In genomic region chr13:32662041-32662440, GRCm38 (mm10) we compare ENCODE assay signal across 9 mouse cellular contexts.
A peak's percentile ranks its signal among the peaks of the same experiment; 100 is the strongest.
DNase-seq lines count a peak whose midpoint lies in the region; TF ChIP-seq lines count a peak whose summit lies in the region.
"Had no signal": no experiment of that assay in that cellular context is flagged by ENCODE, and none has a peak within 500 bp of the region (broad histone marks: within the 10 kb centered on the region; RNA-seq: fewer than 3 reads in every experiment).

No protein-coding gene starts in this region.

- intact Hi-C loops in heart, postnatal 25 days (cut with DNase I) = loop anchor here (5.0 kb wide), 1 partner anchor 860 kb away; no protein-coding TSS in a partner anchor

- no peak for TF ChIP-seq POLR2A in spleen, adult 2 months (IDR thresholded peaks at IDR 0.05; ENCODE audit: low read depth, low read length)

- no peaks in the 10 kb centered on the region for H3K9me3 ChIP-seq in limb, embryonic 10.5 days (replicated peaks)
- H3K9me3 ChIP-seq: forebrain, embryonic 10.5 days had no signal

- no peak overlapping the region for H3K27ac ChIP-seq in spleen, adult 2 months (ENCODE audit: insufficient read depth, low read length)
- no peak overlapping the region for H3K27ac ChIP-seq in limb, embryonic 10.5 days
- H3K27ac ChIP-seq: forebrain, embryonic 10.5 days had no signal

- no peak overlapping the region for H3K4me3 ChIP-seq in spleen, adult 2 months (ENCODE audit: extremely low read depth, insufficient read depth, insufficient read length)
- H3K4me3 ChIP-seq in limb, embryonic 10.5 days = no peak overlapping the region
- H3K4me3 ChIP-seq: forebrain, embryonic 10.5 days had no signal

- peak; percentile 18; the same call in 1 of the 2 replicates for TF ChIP-seq CTCF in spleen, adult 2 months (IDR thresholded peaks at IDR 0.05; ENCODE audit: extremely low read depth, insufficient read depth, insufficient read length, insufficient replicate concordance)

- WGBS in spleen, adult 2 months = 66% methylated on average over 3 of the region's 3 CpGs
- 77% methylated on average over 3 of the region's 3 CpGs for WGBS in limb, embryonic 10.5 days

- no peaks in the 10 kb centered on the region for H3K36me3 ChIP-seq in spleen, adult 2 months (ENCODE audit: control insufficient read depth, insufficient read depth, low read length)
- no peaks in the 10 kb centered on the region for H3K36me3 ChIP-seq in limb, embryonic 10.5 days
- H3K36me3 ChIP-seq: forebrain, embryonic 10.5 days had no signal

- H3K27me3 ChIP-seq in spleen, adult 2 months (ENCODE audit: control insufficient read depth, insufficient read depth, low read length) = no peaks in the 10 kb centered on the region
- H3K27me3 ChIP-seq in limb, embryonic 10.5 days (ENCODE audit: low read depth, poor library complexity, severe bottlenecking) = peaks cover 25% of the 10 kb centered on the region

- DNase-seq in heart, adult 18-20 months = peak; percentile 31 to 51
- DNase-seq in heart, postnatal 25 days (ENCODE audit: low spot score) = no peak
- DNase-seq in spleen, adult 2 months (ENCODE audit: low read depth in 1 of 2, low spot score in 2 of 2) = peak; percentile 14 to 15
- DNase-seq in spleen, postnatal 14 days (ENCODE audit: low spot score in 2 of 2) = no peak
- peak; percentile 29 for DNase-seq in embryo, embryonic 11.5 days (ENCODE audit: low read depth, low spot score)
- peak; percentile 33 for DNase-seq in thymus, postnatal 25 days
- DNase-seq in spleen, postnatal 4 days (ENCODE audit: low spot score in 2 of 2) = no peak
- DNase-seq in limb, embryonic 10.5 days (ENCODE audit: low spot score) = no peak

- H3K4me1 ChIP-seq in spleen, adult 2 months (ENCODE audit: control insufficient read depth, insufficient read depth, insufficient read length) = 0 out of 2 replicates have a peak, but pooled peaks cover 2% of the 10 kb centered on the region
- peaks cover 19% of the 10 kb centered on the region for H3K4me1 ChIP-seq in limb, embryonic 10.5 days

Comparison
In these comparisons a context has a peak if more than half of its experiments do, and no peak if none do; other contexts are left out.
1. DNase-seq: peak in heart, adult 18-20 months (2 of 2), spleen, adult 2 months (2 of 2), embryo, embryonic 11.5 days (single experiment) and thymus, postnatal 25 days (single experiment); none in heart, postnatal 25 days (single experiment), spleen, postnatal 14 days (0 of 2), spleen, postnatal 4 days (0 of 2) and limb, embryonic 10.5 days (single experiment).